Mouse (Mus musculus) midbrain, embryonic 16.5 days (tissue): ENCODE measurements at regions not wholly inside any gene's neighbourhood (a gene's known extent, or its start where the extent isn't known, plus 50 kb on each side); places are given as distances from the start of the nearest gene placed in this dataset.
A peak's percentile ranks its signal among the peaks of the same experiment; 100 is the strongest.
"Not testable (repeated sequence)": the region's sequence is repeated elsewhere in the genome, so short reads cannot be mapped to it uniquely, and the experiment has no call there.

ENCODE experiments used
- ATAC-seq: fragments of 200-750 bp; cut with Nextera tagmentation; 2 replicates; pipeline ENCODE4 v1.8.0; 2017; ENCODE audit warnings: moderate TSS enrichment
- H3K27ac ChIP-seq: fragments of 300-500 bp; sonication (generic); 2 replicates; pipeline ENCODE4 v1.5.1; 2014; ENCODE audit warnings: mild to moderate bottlenecking, low read length, mixed read lengths
- H3K27me3 ChIP-seq: fragments of 300-500 bp; sonication (generic); 2 replicates; pipeline ENCODE4 v1.6.1; 2014; ENCODE audit warnings: low read depth, low read length, mixed read lengths; ENCODE audit not compliant: control insufficient read depth, insufficient read depth
- H3K36me3 ChIP-seq: fragments of 300-500 bp; sonication (generic); 2 replicates; pipeline ENCODE4 v1.6.1; 2014; ENCODE audit warnings: mild to moderate bottlenecking, low read length, moderate library complexity, mixed read lengths; ENCODE audit not compliant: control insufficient read depth, insufficient read depth
- H3K4me1 ChIP-seq: fragments of 300-500 bp; sonication (generic); 2 replicates; pipeline ENCODE4 v1.6.1; 2014; ENCODE audit warnings: mild to moderate bottlenecking, low read length, mixed read lengths; ENCODE audit not compliant: control insufficient read depth, insufficient read depth
- H3K4me2 ChIP-seq: fragments of 300-500 bp; sonication (generic); 2 replicates; pipeline ENCODE4 v1.6.1; 2014; ENCODE audit warnings: mild to moderate bottlenecking, low read length, mixed read lengths
- H3K4me3 ChIP-seq: fragments of 300-500 bp; sonication (generic); 2 replicates; pipeline ENCODE4 v1.5.1; 2014; ENCODE audit warnings: low read depth, mild to moderate bottlenecking, low read length, moderate library complexity, mixed read lengths
- H3K9ac ChIP-seq: fragments of 300-500 bp; sonication (generic); 2 replicates; pipeline ENCODE4 v1.6.1; 2014; ENCODE audit warnings: low read depth, low read length, mixed read lengths
- H3K9me3 ChIP-seq: fragments of 300-500 bp; sonication (generic); replicated peaks from 2 replicates; pipeline ENCODE4 v1.6.1; 2014; ENCODE audit warnings: mild to moderate bottlenecking, low read length, mixed read lengths; ENCODE audit not compliant: control insufficient read depth, poor library complexity, severe bottlenecking
- WGBS: fragments of 180-500 bp; shearing (Covaris S2); extraction: QIAGEN DNeasy Blood & Tissue Kit; methylation state at CpG from one replicate; pipeline ENCODE4 v1.1.7; 2014; 5-methylcytosine and 5-hydroxymethylcytosine counted together

DNA sequence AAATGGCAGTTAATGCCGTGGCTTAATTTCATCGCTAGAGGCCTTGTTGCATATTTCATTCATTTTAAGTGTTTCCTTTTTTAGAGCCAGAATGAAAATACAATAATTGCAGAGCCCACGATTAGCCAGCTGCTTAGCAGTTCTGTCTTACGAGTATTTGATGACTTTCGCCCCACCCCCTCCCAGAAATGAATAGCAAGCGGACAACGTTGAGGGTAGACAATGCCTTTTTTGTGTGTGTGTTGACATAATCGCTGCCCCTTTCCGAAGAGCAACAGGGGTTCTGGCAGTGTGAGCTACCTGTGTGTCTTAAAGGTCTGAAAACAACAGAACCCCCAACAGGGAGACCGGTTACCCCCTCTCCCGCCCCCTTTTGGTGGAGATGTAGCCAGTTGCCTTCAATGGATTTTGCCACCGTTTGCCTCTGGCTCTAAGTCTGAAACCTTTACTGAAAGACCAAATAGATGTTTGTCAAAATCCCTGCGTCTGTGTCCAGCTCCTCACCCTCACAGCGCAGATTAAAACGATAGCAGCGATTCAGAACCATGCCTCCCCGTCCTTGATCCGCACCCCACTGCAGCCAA lies 242.6 kb upstream of the Gm6793 start:
- ATAC-seq: no peak
- peak overlapping the region; percentile 49 for H3K4me2 ChIP-seq
- peaks cover 16% of the 10 kb centered on the region for H3K4me1 ChIP-seq
- peak overlapping the region; percentile 27; the same call in 1 of the 2 replicates for H3K9ac ChIP-seq
- H3K27ac ChIP-seq: peak overlapping the region; percentile 43
- H3K9me3 ChIP-seq: no peaks in the 10 kb centered on the region
- no peaks in the 10 kb centered on the region for H3K27me3 ChIP-seq
- H3K4me3 ChIP-seq: peak overlapping the region; percentile 12; the same call in 1 of the 2 replicates
- H3K36me3 ChIP-seq: no peaks in the 10 kb centered on the region
- 7% methylated on average over 18 of the region's 18 CpGs for WGBS

GRCm38 (mm10) chr8:112246629-112247028 lies 231.8 kb upstream of the Gm6793 start:
- not testable (repeated sequence) for ATAC-seq

GRCm38 (mm10) chr8:112238681-112239080 lies 223.8 kb upstream of the Gm6793 start:
- Histone ChIP-seq H3K9ac (no peak overlapping the region), H3K9me3 (no peaks in the 10 kb centered on the region), H3K4me3 (no peak overlapping the region), H3K4me1 (0 out of 2 replicates have a peak, but pooled peaks cover 4% of the 10 kb centered on the region), H3K27me3 (no peaks in the 10 kb centered on the region), H3K36me3 (no peaks in the 10 kb centered on the region), H3K27ac (no peak overlapping the region), H3K4me2 (0 out of 2 replicates have a peak overlapping the region, but pooled peaks have one; percentile 13)
- WGBS: 43% methylated on average over 9 of the region's 9 CpGs
- ATAC-seq: no peak

More at GRCm38 (mm10) chr8:112246629-112247028, 231.8 kb upstream of the Gm6793 start:
- H3K9me3 ChIP-seq, H3K36me3 ChIP-seq, H3K4me1 ChIP-seq, H3K27me3 ChIP-seq, H3K9ac ChIP-seq, H3K27ac ChIP-seq, H3K4me3 ChIP-seq, H3K4me2 ChIP-seq: not testable (repeated sequence)
- WGBS: 94% methylated on average over 2 of the region's 2 CpGs

- ATAC-seq, H3K4me2 ChIP-seq, H3K4me1 ChIP-seq, H3K9ac ChIP-seq, H3K36me3 ChIP-seq, H3K9me3 ChIP-seq, H3K27me3 ChIP-seq, H3K4me3 ChIP-seq, H3K27ac ChIP-seq: not testable (repeated sequence)
- WGBS: 94% methylated on average over 19 of the region's 19 CpGs
These were observed 221.9 kb upstream of the Gm6793 start for GRCm38 (mm10) chr8:112236751-112237150.

GRCm38 (mm10) chr8:112219656-112220055 lies 204.8 kb upstream of the Gm6793 start:
- Histone ChIP-seq H3K4me3 (no peak overlapping the region), H3K9me3 (no peaks in the 10 kb centered on the region), H3K9ac (no peak overlapping the region), H3K4me1 (no peaks in the 10 kb centered on the region), H3K27ac (no peak overlapping the region), H3K36me3 (no peaks in the 10 kb centered on the region), H3K4me2 (no peak overlapping the region), H3K27me3 (no peaks in the 10 kb centered on the region)
- WGBS: 74% methylated on average over 6 of the region's 6 CpGs
- no peak for ATAC-seq

GRCm38 (mm10) chr8:112212170-112212569 lies 197.3 kb upstream of the Gm6793 start:
- no peak overlapping the region for H3K9ac ChIP-seq
- H3K27ac ChIP-seq: no peak overlapping the region
- no peaks in the 10 kb centered on the region for H3K27me3 ChIP-seq
- WGBS: 89% methylated on average over 5 of the region's 5 CpGs
- H3K4me1 ChIP-seq: no peaks in the 10 kb centered on the region
- no peak for ATAC-seq
- no peak overlapping the region for H3K4me3 ChIP-seq
- H3K36me3 ChIP-seq: no peaks in the 10 kb centered on the region
- H3K4me2 ChIP-seq: no peak overlapping the region
- H3K9me3 ChIP-seq: no peaks in the 10 kb centered on the region

DNA sequence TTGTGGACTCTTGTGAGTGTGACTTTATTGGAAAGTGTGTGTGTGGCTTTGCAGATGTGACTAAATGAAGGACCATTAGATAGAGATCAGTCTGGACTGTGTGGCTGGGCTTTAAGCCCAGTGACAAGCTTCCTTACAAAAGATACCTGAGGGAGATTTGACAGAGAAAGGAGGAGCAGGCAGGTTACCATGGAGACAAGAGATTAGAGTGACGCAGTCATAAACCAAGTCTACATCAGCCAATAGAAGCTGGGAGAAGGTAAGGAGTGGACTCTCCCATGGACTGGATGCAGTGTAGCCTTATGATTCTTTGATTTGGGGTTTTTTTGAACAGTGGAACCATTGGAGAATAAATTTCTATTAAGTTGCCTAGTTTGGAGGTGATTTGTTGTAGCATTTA lies 181.6 kb upstream of the Gm6793 start:
- Histone ChIP-seq H3K27me3 (no peaks in the 10 kb centered on the region), H3K9me3 (no peaks in the 10 kb centered on the region), H3K4me1 (0 out of 2 replicates have a peak, but pooled peaks cover 3% of the 10 kb centered on the region), H3K4me3 (no peak overlapping the region), H3K27ac (no peak overlapping the region), H3K36me3 (no peaks in the 10 kb centered on the region), H3K4me2 (no peak overlapping the region), H3K9ac (no peak overlapping the region)
- 0 out of 2 replicates have a peak, but pooled peaks have one; percentile 64 for ATAC-seq
- WGBS: 31% methylated on average over 1 of the region's 1 CpGs

DNA sequence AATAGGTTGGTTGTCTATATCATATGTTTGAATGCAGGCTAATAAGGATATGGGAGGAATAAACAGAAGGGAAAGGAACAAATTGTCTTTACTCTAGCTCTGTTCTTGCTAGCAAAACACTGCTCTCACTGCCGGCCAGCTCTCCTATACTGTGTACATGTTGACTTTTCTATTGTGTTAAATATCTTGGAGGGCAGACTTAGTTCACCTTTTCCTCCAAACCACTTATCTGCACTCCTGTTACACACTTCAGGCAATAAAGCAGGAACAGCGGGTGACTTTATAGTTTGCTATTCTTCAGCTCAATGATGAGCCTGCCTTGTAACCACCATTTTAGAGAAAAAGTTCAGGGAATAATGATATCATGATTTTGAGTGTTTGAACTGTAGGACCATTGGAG lies 181.0 kb upstream of the Gm6793 start:
- no peak for ATAC-seq
- Histone ChIP-seq H3K9ac (no peak overlapping the region), H3K4me3 (no peak overlapping the region), H3K4me2 (no peak overlapping the region), H3K4me1 (0 out of 2 replicates have a peak, but pooled peaks cover 3% of the 10 kb centered on the region), H3K27ac (0 out of 2 replicates have a peak overlapping the region, but pooled peaks have one; percentile 5), H3K27me3 (no peaks in the 10 kb centered on the region), H3K36me3 (no peaks in the 10 kb centered on the region), H3K9me3 (no peaks in the 10 kb centered on the region)
- 67% methylated on average over 2 of the region's 2 CpGs for whole genome bisulfite sequencing

DNA sequence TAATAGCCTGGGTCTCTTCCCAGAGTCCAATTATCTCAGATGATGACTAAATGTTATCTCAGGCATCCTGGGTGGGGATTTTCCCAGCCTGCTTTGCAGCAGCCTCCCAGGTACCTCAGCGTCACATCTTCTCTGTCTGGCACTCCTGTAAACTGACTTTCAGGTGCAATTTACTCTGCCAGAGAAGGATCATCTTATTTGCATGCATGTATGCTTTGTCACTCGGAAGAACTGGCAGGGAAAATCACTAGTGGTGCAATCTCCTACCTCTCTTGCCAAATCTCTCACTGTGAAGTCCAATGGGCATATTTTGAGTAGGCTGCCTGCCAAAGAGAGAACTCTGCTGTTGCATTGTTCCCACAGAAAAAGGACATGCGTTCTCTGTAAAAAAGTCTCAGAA lies 177.0 kb upstream of the Gm6793 start:
- Histone ChIP-seq H3K4me1 (0 out of 2 replicates have a peak, but pooled peaks cover 3% of the 10 kb centered on the region), H3K27ac (no peak overlapping the region), H3K9ac (no peak overlapping the region), H3K36me3 (no peaks in the 10 kb centered on the region), H3K27me3 (no peaks in the 10 kb centered on the region), H3K4me3 (no peak overlapping the region), H3K4me2 (no peak overlapping the region), H3K9me3 (no peaks in the 10 kb centered on the region)
- no peak for ATAC-seq
- 51% methylated on average over 3 of the region's 3 CpGs for WGBS
